Mouse (Mus musculus): Measurements from ENCODE around the gene Fmnl2. TPM values are rescaled to one million over a fixed set of nuclear protein-coding genes. Genes with fewer than 3 reads are reported as not detected.

Gene Fmnl2
- polyA plus RNA-seq, 1 experiment: 0.61 TPM

- Histone ChIP-seq H3K4me1 (ENCODE audit: control insufficient read depth, insufficient read depth, insufficient read length, low read length) (peaks cover 5% of the 10 kb centered on the region; the same call in 1 of the 2 replicates), H3K27ac (ENCODE audit: insufficient read depth, low read depth, low read length) (no peak overlapping the region), H3K4me3 (ENCODE audit: low read depth, low read length) (no peak overlapping the region), H3K27me3 (ENCODE audit: control insufficient read depth, insufficient read depth, low read length) (no peaks in the 10 kb centered on the region), H3K36me3 (ENCODE audit: control insufficient read depth, insufficient read depth, low read length) (no peaks in the 10 kb centered on the region)
- TF ChIP-seq CTCF (IDR thresholded peaks at IDR 0.05; ENCODE audit: extremely low read depth, insufficient read length, insufficient replicate concordance, low read depth, low read length): no peak
- TF ChIP-seq POLR2A (IDR thresholded peaks at IDR 0.05; ENCODE audit: low read depth, low read length): no peak
- 29% methylated on average over 6 of the region's 6 CpGs for WGBS
These were observed 37.4 kb downstream of the Fmnl2 start for GRCm38 (mm10) chr2:52894983-52895621.

DNA sequence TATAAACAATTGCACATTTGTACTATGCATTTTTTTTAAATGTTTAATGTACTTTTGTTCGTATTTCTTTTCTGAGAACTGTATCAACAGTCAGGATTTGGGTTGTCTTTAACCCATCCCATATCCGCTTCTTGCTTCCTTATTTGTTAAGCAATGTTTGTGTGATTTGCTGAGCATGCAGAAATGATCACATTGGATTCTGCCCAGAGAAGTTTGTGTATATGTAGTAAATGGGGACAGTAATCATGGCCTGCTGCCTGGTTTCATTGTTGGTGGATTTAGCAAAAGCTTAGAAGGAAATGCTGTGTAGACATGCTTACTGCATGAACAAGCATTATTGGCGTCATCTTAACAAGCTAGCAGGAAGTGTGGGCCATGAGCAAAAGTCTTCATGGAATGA lies 39.3 kb downstream of the Fmnl2 start:
- no peaks in the 10 kb centered on the region for H3K36me3 ChIP-seq (ENCODE audit: control insufficient read depth, insufficient read depth, low read length)
- no peak overlapping the region for H3K4me3 ChIP-seq (ENCODE audit: low read depth, low read length)
- no peaks in the 10 kb centered on the region for H3K27me3 ChIP-seq (ENCODE audit: control insufficient read depth, insufficient read depth, low read length)
- 70% methylated on average over 3 of the region's 3 CpGs for WGBS
- TF ChIP-seq POLR2A (IDR thresholded peaks at IDR 0.05; ENCODE audit: low read depth, low read length): no peak
- no peak for TF ChIP-seq CTCF (IDR thresholded peaks at IDR 0.05; ENCODE audit: extremely low read depth, insufficient read length, insufficient replicate concordance, low read depth, low read length)
- H3K27ac ChIP-seq (ENCODE audit: insufficient read depth, low read depth, low read length): no peak overlapping the region
- H3K4me1 ChIP-seq (ENCODE audit: control insufficient read depth, insufficient read depth, insufficient read length, low read length): peaks cover 5% of the 10 kb centered on the region; the same call in 1 of the 2 replicates

- no peak overlapping the region for H3K4me3 ChIP-seq (ENCODE audit: low read depth, low read length)
- 94% methylated on average over 4 of the region's 4 CpGs for WGBS
- peaks cover 4% of the 10 kb centered on the region; the same call in 1 of the 2 replicates for H3K4me1 ChIP-seq (ENCODE audit: control insufficient read depth, insufficient read depth, insufficient read length, low read length)
- H3K27me3 ChIP-seq (ENCODE audit: control insufficient read depth, insufficient read depth, low read length): no peaks in the 10 kb centered on the region
- no peaks in the 10 kb centered on the region for H3K36me3 ChIP-seq (ENCODE audit: control insufficient read depth, insufficient read depth, low read length)
- H3K27ac ChIP-seq (ENCODE audit: insufficient read depth, low read depth, low read length): no peak overlapping the region
- no peak for TF ChIP-seq CTCF (IDR thresholded peaks at IDR 0.05; ENCODE audit: extremely low read depth, insufficient read length, insufficient replicate concordance, low read depth, low read length)
- TF ChIP-seq POLR2A (IDR thresholded peaks at IDR 0.05; ENCODE audit: low read depth, low read length): no peak
These were observed 43.1 kb downstream of the Fmnl2 start for GRCm38 (mm10) chr2:52900780-52901179.

DNA sequence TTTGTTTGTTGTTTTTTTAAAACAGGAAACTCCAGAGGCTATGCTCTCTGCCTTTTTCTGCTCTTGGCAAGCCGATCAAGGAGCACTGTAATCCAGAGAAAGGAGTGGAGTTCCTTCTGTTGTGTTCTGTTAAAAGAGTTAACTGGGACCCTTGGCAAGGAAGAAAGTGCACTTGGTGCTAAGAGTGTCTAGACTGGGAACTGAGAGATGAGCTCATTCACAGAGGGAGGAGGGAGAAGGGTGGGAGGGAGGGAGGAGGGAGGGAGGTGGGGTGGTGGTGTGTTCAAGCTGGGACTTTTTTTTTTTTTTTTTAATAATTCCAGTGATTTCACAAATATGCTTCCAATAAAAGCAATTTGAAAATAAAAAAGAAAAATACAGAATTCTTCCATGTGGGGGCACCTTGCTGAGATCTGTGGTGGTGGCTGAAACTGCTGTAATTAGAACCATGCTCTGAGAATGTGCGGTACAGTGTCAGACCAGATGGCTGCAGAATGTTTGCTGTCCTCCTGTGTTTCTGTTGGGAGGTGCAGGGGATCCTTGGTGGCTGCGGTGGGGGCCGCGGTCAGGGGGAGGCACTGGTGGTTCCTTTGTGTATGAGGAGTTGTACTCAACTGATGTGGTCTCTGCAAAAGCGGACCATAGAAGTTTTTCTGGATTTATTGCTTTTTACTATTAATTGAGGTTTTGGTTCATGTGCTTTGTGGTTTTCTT lies 43.8 kb downstream of the Fmnl2 start:
- peaks cover 4% of the 10 kb centered on the region; the same call in 1 of the 2 replicates for H3K4me1 ChIP-seq (ENCODE audit: control insufficient read depth, insufficient read depth, insufficient read length, low read length)
- H3K4me3 ChIP-seq (ENCODE audit: low read depth, low read length): no peak overlapping the region
- H3K27me3 ChIP-seq (ENCODE audit: control insufficient read depth, insufficient read depth, low read length): no peaks in the 10 kb centered on the region
- TF ChIP-seq CTCF (IDR thresholded peaks at IDR 0.05; ENCODE audit: extremely low read depth, insufficient read length, insufficient replicate concordance, low read depth, low read length): no peak
- no peak for TF ChIP-seq POLR2A (IDR thresholded peaks at IDR 0.05; ENCODE audit: low read depth, low read length)
- H3K36me3 ChIP-seq (ENCODE audit: control insufficient read depth, insufficient read depth, low read length): no peaks in the 10 kb centered on the region
- H3K27ac ChIP-seq (ENCODE audit: insufficient read depth, low read depth, low read length): no peak overlapping the region
- 88% methylated on average over 6 of the region's 6 CpGs for WGBS

DNA sequence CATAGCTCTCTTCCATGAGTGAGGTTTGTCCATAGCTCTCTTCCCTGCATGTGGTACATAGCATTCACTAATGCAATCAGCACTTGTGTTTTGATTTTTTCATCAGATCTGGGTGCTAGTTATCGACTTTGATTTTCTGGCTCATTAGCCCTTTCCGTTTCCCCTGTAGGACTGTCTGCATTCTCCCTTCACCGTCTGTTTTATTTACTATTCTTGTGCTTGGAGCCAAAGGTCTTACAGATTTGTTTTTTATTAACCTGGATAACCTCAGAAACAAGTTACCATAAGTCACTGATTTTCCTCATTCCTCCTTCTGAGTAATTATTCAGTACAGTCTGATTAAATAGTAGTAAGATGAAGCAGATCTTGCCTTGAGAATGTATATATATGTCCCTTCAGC lies 44.8 kb downstream of the Fmnl2 start:
- Histone ChIP-seq H3K27me3 (ENCODE audit: control insufficient read depth, insufficient read depth, low read length) (no peaks in the 10 kb centered on the region), H3K4me1 (ENCODE audit: control insufficient read depth, insufficient read depth, insufficient read length, low read length) (peaks cover 2% of the 10 kb centered on the region; the same call in 1 of the 2 replicates), H3K36me3 (ENCODE audit: control insufficient read depth, insufficient read depth, low read length) (no peaks in the 10 kb centered on the region), H3K27ac (ENCODE audit: insufficient read depth, low read depth, low read length) (no peak overlapping the region), H3K4me3 (ENCODE audit: low read depth, low read length) (no peak overlapping the region)
- no peak for TF ChIP-seq POLR2A (IDR thresholded peaks at IDR 0.05; ENCODE audit: low read depth, low read length)
- TF ChIP-seq CTCF (IDR thresholded peaks at IDR 0.05; ENCODE audit: extremely low read depth, insufficient read length, insufficient replicate concordance, low read depth, low read length): no peak
- 52% methylated on average over 3 of the region's 3 CpGs for WGBS

DNA sequence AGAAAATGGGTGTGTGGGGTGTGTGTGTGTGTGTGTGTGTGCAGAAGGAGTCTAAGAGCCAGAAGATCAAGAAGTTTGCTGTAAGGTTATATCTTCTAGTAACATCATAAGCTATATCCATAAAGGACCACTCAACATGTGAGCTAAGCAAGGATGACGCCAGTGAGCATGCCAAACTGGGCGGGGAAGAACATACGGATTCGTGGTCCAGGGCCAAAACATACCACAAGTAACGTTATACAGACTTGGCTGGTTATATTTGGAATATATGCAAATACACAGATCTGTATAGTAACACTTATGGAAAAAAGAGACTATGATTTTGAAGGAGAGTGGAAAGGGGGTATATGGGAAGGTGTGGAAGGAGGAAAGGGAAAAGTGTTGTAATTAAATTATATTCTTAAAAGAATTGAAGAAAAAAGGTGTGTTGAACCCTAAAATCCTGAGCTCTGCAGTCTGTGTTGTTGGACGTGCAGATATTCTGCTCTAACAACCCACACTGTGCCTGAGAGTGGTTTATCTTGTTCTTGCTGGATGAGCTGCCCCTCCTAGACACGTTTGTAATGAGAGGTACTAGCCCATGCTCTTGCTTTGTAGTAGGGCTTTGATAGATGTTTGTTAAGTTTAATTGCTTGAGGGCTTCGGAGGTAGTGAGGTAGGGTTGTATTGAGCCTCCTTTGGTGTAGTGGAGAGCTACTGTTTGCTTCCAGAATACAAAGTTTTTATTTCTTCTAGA lies 45.7 kb downstream of the Fmnl2 start:
- no peak overlapping the region for H3K4me3 ChIP-seq (ENCODE audit: low read depth, low read length)
- no peaks in the 10 kb centered on the region for H3K27me3 ChIP-seq (ENCODE audit: control insufficient read depth, insufficient read depth, low read length)
- no peaks in the 10 kb centered on the region for H3K36me3 ChIP-seq (ENCODE audit: control insufficient read depth, insufficient read depth, low read length)
- H3K27ac ChIP-seq (ENCODE audit: insufficient read depth, low read depth, low read length): no peak overlapping the region
- 63% methylated on average over 8 of the region's 8 CpGs for WGBS
- TF ChIP-seq CTCF (IDR thresholded peaks at IDR 0.05; ENCODE audit: extremely low read depth, insufficient read length, insufficient replicate concordance, low read depth, low read length): no peak
- no peaks in the 10 kb centered on the region for H3K4me1 ChIP-seq (ENCODE audit: control insufficient read depth, insufficient read depth, insufficient read length, low read length)

DNA sequence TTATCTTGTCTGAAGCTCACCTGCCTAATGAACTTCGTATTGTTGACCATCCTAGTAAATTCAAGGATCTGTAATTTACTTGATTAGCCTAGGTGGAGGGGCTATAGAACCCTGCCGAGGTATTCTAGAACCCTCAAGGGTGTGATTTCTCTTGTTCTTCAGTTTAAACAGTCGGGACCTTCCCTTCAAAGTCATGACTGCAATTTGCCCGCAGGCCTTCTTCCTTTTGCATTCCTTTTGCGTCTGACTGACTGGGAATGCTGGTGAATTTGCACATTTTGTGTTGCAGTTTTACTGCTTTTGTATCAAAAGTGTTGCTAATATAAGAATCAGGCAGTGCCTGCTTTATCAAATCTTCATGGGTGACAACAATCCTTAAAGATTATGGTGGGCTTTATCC lies 46.9 kb downstream of the Fmnl2 start:
- no peaks in the 10 kb centered on the region for H3K36me3 ChIP-seq (ENCODE audit: control insufficient read depth, insufficient read depth, low read length)
- TF ChIP-seq CTCF (IDR thresholded peaks at IDR 0.05; ENCODE audit: extremely low read depth, insufficient read length, insufficient replicate concordance, low read depth, low read length) (no peak), POLR2A (IDR thresholded peaks at IDR 0.05; ENCODE audit: low read depth, low read length) (no peak)
- H3K4me3 ChIP-seq (ENCODE audit: low read depth, low read length): no peak overlapping the region
- no peaks in the 10 kb centered on the region for H3K27me3 ChIP-seq (ENCODE audit: control insufficient read depth, insufficient read depth, low read length)
- 65% methylated on average over 5 of the region's 5 CpGs for WGBS
- H3K27ac ChIP-seq (ENCODE audit: insufficient read depth, low read depth, low read length): no peak overlapping the region
- no peaks in the 10 kb centered on the region for H3K4me1 ChIP-seq (ENCODE audit: control insufficient read depth, insufficient read depth, insufficient read length, low read length)
